Mouse (Mus musculus) right cerebral cortex, postnatal 10 days (tissue): ENCODE results near the gene Bmp10.
"Not testable (repeated sequence)": the region's sequence is repeated elsewhere in the genome, so short reads cannot be mapped to it uniquely, and the experiment has no call there.

Experiments
- DNase-seq, 2 experiments: peaks; one replicate each; pipeline ENCODE4 v3.0.0; 2021; ENCODE audit warnings: low spot score in 2 of 2

Bmp10 gene

GRCm38 (mm10) chr6:87447217-87447616, 18.4 kb downstream of the Bmp10 start:
- no peak for DNase-seq

GRCm38 (mm10) chr6:87449534-87449933, 20.7 kb downstream of the Bmp10 start:
- DNase-seq: no peak

DNA sequence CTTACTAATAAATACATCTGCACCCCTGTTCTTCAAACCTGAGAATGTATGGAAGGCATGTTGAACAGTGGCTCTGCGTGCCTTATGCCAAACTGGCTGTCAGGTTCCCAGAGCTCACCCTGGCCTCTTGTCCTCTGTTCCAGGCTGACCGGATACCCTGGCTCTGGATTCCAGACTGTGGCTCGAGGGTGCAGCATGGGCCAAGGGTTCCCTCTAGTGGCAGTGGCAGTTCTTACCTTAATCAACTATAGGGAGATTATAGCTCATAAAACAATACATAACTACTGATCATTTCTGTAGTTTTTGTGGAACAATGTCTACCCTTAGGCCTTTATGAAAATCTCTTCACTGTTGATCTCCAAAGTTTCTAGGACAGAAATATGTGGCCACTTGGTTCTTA, 22.2 kb downstream of the Bmp10 start:
- DNase-seq: peak in 1 of 2 experiments; percentile 40

DNA sequence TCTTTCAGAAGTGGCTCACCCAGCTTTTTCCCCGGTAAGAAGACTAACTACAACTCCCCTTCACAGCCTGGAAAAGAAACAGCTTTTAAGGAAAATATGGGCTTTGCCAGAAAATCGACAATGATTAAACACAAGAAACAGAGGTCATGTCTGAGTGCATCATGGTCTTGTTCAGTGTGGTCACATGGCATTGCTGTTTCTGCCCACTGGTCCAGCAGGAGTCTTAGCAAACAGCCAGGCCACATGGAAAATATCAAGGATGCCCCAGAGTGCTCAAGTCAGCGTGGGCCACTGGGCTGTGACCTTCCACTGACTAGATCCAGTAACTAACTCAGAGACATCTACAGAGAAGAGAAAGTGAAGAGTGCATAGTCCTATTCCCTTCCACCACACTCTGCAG, 23.0 kb downstream of the Bmp10 start:
- no peak for DNase-seq

DNA sequence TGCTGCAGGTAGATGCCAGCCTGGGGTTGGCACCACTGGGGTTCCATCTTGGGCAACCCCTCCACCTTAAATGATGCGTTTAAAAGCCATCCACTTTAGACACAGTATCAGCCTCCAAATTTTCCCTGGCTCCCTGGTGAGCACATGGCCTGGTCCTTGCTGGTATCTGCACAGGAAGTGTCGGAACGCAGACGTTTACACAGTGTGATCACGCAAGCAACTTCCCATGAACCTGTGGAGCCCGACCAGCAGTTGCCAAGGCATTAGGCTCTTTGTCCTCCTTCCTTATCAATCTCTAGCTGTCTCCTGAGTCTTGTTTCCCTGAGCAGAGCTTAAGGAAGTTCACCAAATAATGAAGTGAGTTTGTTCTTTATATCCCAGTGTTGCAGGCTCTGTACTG, 26.7 kb downstream of the Bmp10 start:
- DNase-seq: no peak

DNA sequence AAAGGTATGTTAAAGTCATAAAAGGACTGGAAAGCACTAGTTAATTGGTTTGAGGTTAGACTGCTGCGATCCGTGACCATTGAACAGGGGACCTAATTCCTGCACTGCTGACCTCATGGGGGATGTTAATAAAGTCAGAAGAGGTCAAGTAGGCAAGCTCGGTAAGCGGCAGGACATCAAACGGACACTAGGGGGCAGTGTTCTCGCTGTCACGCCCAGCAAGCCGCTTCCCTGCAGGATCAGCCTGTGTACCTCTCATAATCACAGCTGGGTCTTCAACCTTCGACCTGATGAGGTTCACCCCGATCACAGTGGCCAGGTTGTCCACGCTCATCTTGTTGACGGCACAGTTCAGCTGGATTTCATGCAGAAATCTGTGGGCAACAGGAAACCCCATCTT, 37.4 kb downstream of the Bmp10 start:
- DNase-seq: peak in 1 of 2 experiments; percentile 43

GRCm38 (mm10) chr6:87467373-87467772, 38.6 kb downstream of the Bmp10 start:
- DNase-seq: no peak

DNA sequence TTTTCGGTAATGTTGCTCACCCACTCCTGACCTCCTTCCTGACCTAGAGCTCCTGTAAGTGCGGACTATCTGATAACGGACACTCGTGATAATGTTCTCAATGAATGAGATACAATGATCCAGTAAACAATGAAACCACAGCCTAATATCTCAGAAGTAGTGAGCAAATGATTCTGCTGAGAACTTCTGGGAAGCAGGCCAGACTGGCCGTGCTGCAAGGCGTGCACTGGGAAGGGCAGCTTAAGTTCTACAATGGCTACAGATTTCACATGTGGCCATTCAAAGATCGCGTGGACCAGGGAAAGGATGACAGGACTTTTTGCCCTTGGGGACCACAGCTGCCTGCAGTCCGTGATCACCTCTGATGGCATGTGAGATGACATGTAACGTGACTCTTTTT, 39.6 kb downstream of the Bmp10 start:
- DNase-seq: no peak

DNA sequence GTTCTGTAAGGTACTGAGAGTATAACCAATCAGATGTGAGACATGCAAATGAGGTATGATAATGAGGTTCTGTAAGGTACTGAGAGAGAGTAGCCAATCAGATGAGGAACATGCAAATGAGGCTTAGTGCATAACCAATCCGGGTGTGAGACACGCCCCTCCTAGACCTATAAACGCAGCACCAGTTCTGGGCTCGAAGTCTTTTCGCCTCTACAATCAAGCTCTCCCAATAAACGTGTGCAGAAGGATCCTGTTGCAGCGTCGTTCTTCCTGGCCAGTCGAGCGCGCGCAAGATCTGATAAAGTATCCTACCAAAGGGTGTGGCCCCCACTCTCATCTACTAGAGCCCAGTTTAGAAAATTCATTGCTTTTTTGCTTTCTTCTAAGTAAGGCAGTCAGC, 41.3 kb downstream of the Bmp10 start:
- not testable (repeated sequence) for DNase-seq

DNA sequence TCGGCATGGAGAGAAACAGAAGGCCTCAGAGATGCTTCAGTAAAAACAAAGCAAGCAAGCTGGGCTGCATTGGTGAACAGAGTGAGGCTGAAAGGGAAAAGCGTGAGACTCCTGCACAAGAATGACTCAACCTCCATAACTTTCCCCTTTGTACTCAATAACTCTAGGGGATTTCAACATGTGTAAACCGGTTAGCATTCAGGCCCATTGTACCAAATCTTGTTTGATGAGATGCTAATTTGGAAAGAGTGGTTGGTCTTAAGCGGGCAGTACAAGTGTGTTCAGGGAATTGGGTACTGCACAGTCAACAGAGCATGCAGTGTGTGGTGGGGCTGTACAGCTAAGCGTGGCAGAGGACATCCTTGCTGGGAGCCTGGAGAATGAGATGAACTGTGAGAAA, 46.4 kb downstream of the Bmp10 start:
- DNase-seq: no peak

GRCm38 (mm10) chr6:87478847-87479246, 50.1 kb downstream of the Bmp10 start:
- DNase-seq: no peak

DNA sequence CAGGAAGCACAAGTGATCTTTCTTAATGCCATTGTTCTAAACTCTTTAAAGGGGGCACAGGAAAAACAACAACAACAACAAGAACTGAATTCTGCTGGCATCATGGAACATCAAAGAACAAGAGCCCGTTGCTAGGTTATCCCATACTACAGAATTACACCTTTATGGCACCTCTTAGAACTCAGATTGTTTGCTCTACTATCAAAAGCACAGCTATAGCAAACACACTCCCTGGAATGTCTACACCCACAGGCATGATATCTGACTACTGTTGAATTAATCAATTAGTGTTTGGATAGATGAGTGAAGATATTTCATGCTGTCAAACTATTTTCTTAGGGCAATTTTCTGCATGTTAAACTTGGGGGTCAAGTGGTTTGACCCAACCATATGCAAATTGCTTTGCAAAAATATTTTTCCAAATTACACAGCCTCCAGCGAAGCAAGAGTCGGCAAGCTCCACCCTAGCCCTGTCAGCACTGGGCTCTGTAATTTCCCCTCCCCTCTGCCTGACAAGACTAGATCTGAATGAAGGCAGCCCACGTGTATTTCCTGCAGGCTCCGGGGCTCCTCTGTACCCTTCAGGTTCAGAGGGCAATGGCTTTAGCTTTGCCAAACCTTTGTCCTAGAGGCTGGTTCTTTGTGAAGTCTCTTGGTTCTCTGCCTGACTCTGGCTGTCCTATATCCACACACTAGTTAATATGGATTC, 50.7 kb downstream of the Bmp10 start:
- no peak for DNase-seq

DNA sequence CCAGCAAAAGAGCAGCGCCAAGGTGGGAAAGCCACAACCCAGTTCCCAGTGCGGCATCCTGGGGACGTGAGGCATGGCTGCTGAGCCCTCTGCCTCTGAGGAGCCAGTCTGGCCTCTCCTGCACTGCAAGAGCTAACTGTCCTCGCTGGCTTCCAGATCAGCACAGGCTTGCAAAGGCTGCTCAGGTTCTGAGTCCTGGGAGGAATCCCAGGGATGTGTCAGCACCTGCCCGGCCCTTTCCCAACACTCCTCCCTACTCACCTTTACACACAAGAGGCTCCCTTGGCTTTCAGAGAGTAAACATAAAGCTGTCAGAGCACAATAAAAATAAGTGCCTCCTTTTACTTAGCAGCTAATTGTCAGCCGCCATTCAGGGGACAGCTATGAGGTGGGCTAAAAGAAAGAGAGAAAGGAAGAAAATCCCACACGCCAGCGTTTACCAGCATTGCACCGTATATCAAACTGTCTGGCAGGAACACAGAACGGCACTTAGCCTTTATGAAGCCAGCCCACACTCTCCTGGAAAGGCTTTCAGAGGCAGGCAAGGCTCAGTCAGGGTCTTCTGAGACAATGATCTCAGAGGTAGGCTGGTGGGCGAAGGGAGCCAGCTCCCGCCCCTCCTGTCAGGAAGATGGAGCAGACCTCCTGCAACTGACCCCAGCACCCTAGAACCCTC, 54.6 kb downstream of the Bmp10 start:
- DNase-seq: no peak

- no peak for DNase-seq
Measured at GRCm38 (mm10) chr6:87483900-87484289, 55.1 kb downstream of the Bmp10 start.

- no peak for DNase-seq
Measured at GRCm38 (mm10) chr6:87484806-87485205, 56.0 kb downstream of the Bmp10 start.
